Mouse (Mus musculus) hindbrain, embryonic 10.5 days (tissue): Measurements from ENCODE around the gene Phlpp1. TPM values are rescaled to one million over a fixed set of nuclear protein-coding genes. Genes with fewer than 3 reads are reported as not detected.

ENCODE experiments used
- DNase-seq: peaks from one replicate; pipeline ENCODE4 v3.0.0-alpha.2; 2017; ENCODE audit warnings: low spot score
- H3K27ac ChIP-seq: fragments of 300-500 bp; sonication (generic); 2 replicates; pipeline ENCODE4 v1.5.1; 2016; ENCODE audit warnings: mild to moderate bottlenecking, moderate library complexity
- H3K27me3 ChIP-seq: fragments of 300-500 bp; sonication (generic); 2 replicates; pipeline ENCODE4 v1.6.1; 2016; ENCODE audit warnings: mild to moderate bottlenecking; ENCODE audit not compliant: poor library complexity, insufficient read depth, severe bottlenecking
- H3K36me3 ChIP-seq: fragments of 300-500 bp; sonication (generic); 2 replicates; pipeline ENCODE4 v1.6.1; 2016; ENCODE audit warnings: mild to moderate bottlenecking, moderate library complexity
- H3K4me1 ChIP-seq: fragments of 300-500 bp; sonication (generic); replicated peaks from 2 replicates; pipeline ENCODE4 v1.6.1; 2016; ENCODE audit warnings: mild to moderate bottlenecking
- H3K4me3 ChIP-seq: fragments of 300-500 bp; sonication (generic); 2 replicates; pipeline ENCODE4 v1.5.1; 2016; ENCODE audit warnings: mild to moderate bottlenecking, moderate library complexity
- H3K9me3 ChIP-seq: fragments of 300-500 bp; sonication (generic); 2 replicates; pipeline ENCODE4 v1.6.1; 2016; ENCODE audit warnings: mild to moderate bottlenecking, moderate library complexity
- WGBS: fragments of 180-500 bp; shearing (Covaris S2); methylation state at CpG from one replicate; pipeline ENCODE4 v1.1.7; 2016; 5-methylcytosine and 5-hydroxymethylcytosine counted together
- polyA plus RNA-seq: library from polyadenylated mRNA; unstranded; fragments of >200 nt; fragmentation: Nextera tagmentation; extraction: Ambion mirVana; gene quantifications from 2 replicates; pipeline ENCODE4 v1.2.1, GENCODE M21; 2016

The Phlpp1 gene
- 4.8 and 6.8 TPM in 2 replicates for polyA plus RNA-seq

GRCm38 (mm10) chr1:106171241-106172220 lies at the start of gene Phlpp1:
TSS of gene Phlpp1 (plus strand) at chr1:106171752.
- peak within 1 kb of the TSS; percentile 96 for H3K27ac ChIP-seq
- no peaks in the 10 kb centered on the region for H3K36me3 ChIP-seq
- WGBS: 4% methylated on average over 100 of the region's 113 CpGs
- H3K4me3 ChIP-seq: peak within 1 kb of the TSS; percentile 94
- DNase-seq: peak; percentile 100
- no peaks in the 10 kb centered on the region for H3K27me3 ChIP-seq
- H3K4me1 ChIP-seq: peaks cover 48% of the 10 kb centered on the region
- no peaks in the 10 kb centered on the region for H3K9me3 ChIP-seq

GRCm38 (mm10) chr1:106126601-106127000 lies 45.0 kb upstream of the Phlpp1 start:
- no peaks in the 10 kb centered on the region for H3K9me3 ChIP-seq
- no peak for DNase-seq
- H3K27ac ChIP-seq: no peak overlapping the region
- H3K4me3 ChIP-seq: no peak overlapping the region
- H3K4me1 ChIP-seq: no peaks in the 10 kb centered on the region
- H3K27me3 ChIP-seq: no peaks in the 10 kb centered on the region
- H3K36me3 ChIP-seq: no peaks in the 10 kb centered on the region
- 90% methylated on average over 3 of the region's 3 CpGs for whole genome bisulfite sequencing

- H3K27ac ChIP-seq: peak overlapping the region; percentile 56
- H3K9me3 ChIP-seq: no peaks in the 10 kb centered on the region
- H3K27me3 ChIP-seq: no peaks in the 10 kb centered on the region
- WGBS: 71% methylated on average over 4 of the region's 4 CpGs
- H3K36me3 ChIP-seq: no peaks in the 10 kb centered on the region
- peak; percentile 14 for DNase-seq
- H3K4me3 ChIP-seq: no peak overlapping the region
- H3K4me1 ChIP-seq: peaks cover 9% of the 10 kb centered on the region; the same call in 1 of the 2 replicates
These were observed 39.7 kb upstream of the Phlpp1 start for GRCm38 (mm10) chr1:106131697-106132349.

- no peaks in the 10 kb centered on the region for H3K27me3 ChIP-seq
- peak; percentile 14 for DNase-seq
- no peaks in the 10 kb centered on the region for H3K36me3 ChIP-seq
- no peaks in the 10 kb centered on the region for H3K9me3 ChIP-seq
- H3K27ac ChIP-seq: peak overlapping the region; percentile 56; the same call in 1 of the 2 replicates
- no peak overlapping the region for H3K4me3 ChIP-seq
- peaks cover 9% of the 10 kb centered on the region; the same call in 1 of the 2 replicates for H3K4me1 ChIP-seq
- WGBS: 53% methylated on average over 4 of the region's 4 CpGs
These were observed 39.2 kb upstream of the Phlpp1 start for GRCm38 (mm10) chr1:106132350-106132700.

GRCm38 (mm10) chr1:106138691-106139090 lies 32.9 kb upstream of the Phlpp1 start:
- no peaks in the 10 kb centered on the region for H3K4me1 ChIP-seq
- no peaks in the 10 kb centered on the region for H3K27me3 ChIP-seq
- 85% methylated on average over 2 of the region's 2 CpGs for WGBS
- H3K27ac ChIP-seq: no peak overlapping the region
- no peak for DNase-seq
- H3K4me3 ChIP-seq: no peak overlapping the region
- no peaks in the 10 kb centered on the region for H3K36me3 ChIP-seq
- H3K9me3 ChIP-seq: no peaks in the 10 kb centered on the region

GRCm38 (mm10) chr1:106139137-106139536 lies 32.4 kb upstream of the Phlpp1 start:
- Histone ChIP-seq H3K4me3 (no peak overlapping the region), H3K27ac (no peak overlapping the region), H3K9me3 (no peaks in the 10 kb centered on the region), H3K36me3 (no peaks in the 10 kb centered on the region), H3K4me1 (no peaks in the 10 kb centered on the region), H3K27me3 (no peaks in the 10 kb centered on the region)
- 83% methylated on average over 1 of the region's 1 CpGs for WGBS
- no peak for DNase-seq

GRCm38 (mm10) chr1:106142010-106142409 lies 29.5 kb upstream of the Phlpp1 start:
- DNase-seq: no peak
- WGBS: 88% methylated on average over 1 of the region's 1 CpGs
- Histone ChIP-seq H3K9me3 (no peaks in the 10 kb centered on the region), H3K27ac (no peak overlapping the region), H3K27me3 (no peaks in the 10 kb centered on the region), H3K4me3 (no peak overlapping the region), H3K36me3 (no peaks in the 10 kb centered on the region), H3K4me1 (no peaks in the 10 kb centered on the region)

GRCm38 (mm10) chr1:106144534-106144933 lies 27.0 kb upstream of the Phlpp1 start:
- Histone ChIP-seq H3K9me3 (no peaks in the 10 kb centered on the region), H3K4me3 (no peak overlapping the region), H3K27ac (no peak overlapping the region), H3K27me3 (no peaks in the 10 kb centered on the region), H3K4me1 (peaks cover 11% of the 10 kb centered on the region), H3K36me3 (no peaks in the 10 kb centered on the region)
- WGBS: 91% methylated on average over 2 of the region's 2 CpGs
- no peak for DNase-seq

GRCm38 (mm10) chr1:106145055-106145454 lies 26.5 kb upstream of the Phlpp1 start:
- Histone ChIP-seq H3K4me3 (no peak overlapping the region), H3K27ac (no peak overlapping the region), H3K27me3 (no peaks in the 10 kb centered on the region), H3K4me1 (peaks cover 11% of the 10 kb centered on the region), H3K9me3 (no peaks in the 10 kb centered on the region), H3K36me3 (no peaks in the 10 kb centered on the region)
- DNase-seq: no peak
- WGBS: 39% methylated on average over 1 of the region's 1 CpGs

GRCm38 (mm10) chr1:106145565-106146190 lies 25.9 kb upstream of the Phlpp1 start:
- Histone ChIP-seq H3K27me3 (no peaks in the 10 kb centered on the region), H3K4me1 (peaks cover 11% of the 10 kb centered on the region), H3K36me3 (no peaks in the 10 kb centered on the region), H3K9me3 (no peaks in the 10 kb centered on the region), H3K27ac (no peak overlapping the region), H3K4me3 (no peak overlapping the region)
- 87% methylated on average over 4 of the region's 4 CpGs for WGBS
- no peak for DNase-seq

- Histone ChIP-seq H3K27me3 (no peaks in the 10 kb centered on the region), H3K36me3 (no peaks in the 10 kb centered on the region), H3K27ac (no peak overlapping the region), H3K4me1 (peaks cover 11% of the 10 kb centered on the region), H3K9me3 (no peaks in the 10 kb centered on the region), H3K4me3 (no peak overlapping the region)
- 61% methylated on average over 17 of the region's 17 CpGs for WGBS
- DNase-seq: no peak
These were observed 22.9 kb upstream of the Phlpp1 start for GRCm38 (mm10) chr1:106148386-106149380.

- Histone ChIP-seq H3K36me3 (no peaks in the 10 kb centered on the region), H3K4me3 (no peak overlapping the region), H3K27me3 (no peaks in the 10 kb centered on the region), H3K9me3 (no peaks in the 10 kb centered on the region), H3K27ac (no peak overlapping the region), H3K4me1 (peaks cover 15% of the 10 kb centered on the region)
- 78% methylated on average over 12 of the region's 12 CpGs for WGBS
- DNase-seq: no peak
These were observed 19.7 kb upstream of the Phlpp1 start for GRCm38 (mm10) chr1:106151846-106152245.
